Mouse (Mus musculus) stomach, embryonic 14.5 days (tissue): ENCODE results near the gene Ppp1r12b. TPM values are rescaled to one million over a fixed set of nuclear protein-coding genes. Genes with fewer than 3 reads are reported as not detected.

Experiments
- ATAC-seq: fragments of 200-750 bp; cut with Nextera tagmentation; 2 replicates; pipeline ENCODE4 v1.8.0; 2017; ENCODE audit warnings: low read depth, moderate TSS enrichment; ENCODE audit not compliant: insufficient number of reproducible peaks, insufficient read depth, low FRiP score
- H3K27ac ChIP-seq: fragments of 300-500 bp; sonication (generic); 2 replicates; pipeline ENCODE4 v1.5.1; 2014; ENCODE audit warnings: mild to moderate bottlenecking, low read length, moderate library complexity, mixed read lengths
- H3K27me3 ChIP-seq: fragments of 300-500 bp; sonication (generic); 2 replicates; pipeline ENCODE4 v1.6.1; 2014; ENCODE audit warnings: low read length, control low read depth, mixed read lengths; ENCODE audit not compliant: control insufficient read depth, insufficient read depth
- H3K36me3 ChIP-seq: fragments of 300-500 bp; sonication (generic); 2 replicates; pipeline ENCODE4 v1.6.1; 2014; ENCODE audit warnings: mild to moderate bottlenecking, control low read depth, low read length, moderate library complexity, mixed read lengths; ENCODE audit not compliant: control insufficient read depth, insufficient read depth
- H3K4me1 ChIP-seq: fragments of 300-500 bp; sonication (generic); 2 replicates; pipeline ENCODE4 v1.6.1; 2014; ENCODE audit warnings: low read length, control low read depth, mixed read lengths; ENCODE audit not compliant: control insufficient read depth, insufficient read depth
- H3K4me2 ChIP-seq: fragments of 300-500 bp; sonication (generic); replicated peaks from 2 replicates; pipeline ENCODE4 v1.6.1; 2014; ENCODE audit warnings: low read depth, low read length, control low read depth
- H3K4me3 ChIP-seq: fragments of 300-500 bp; sonication (generic); 2 replicates; pipeline ENCODE4 v1.5.1; 2014; ENCODE audit warnings: low read depth, low read length, control low read depth
- H3K9ac ChIP-seq: fragments of 300-500 bp; sonication (generic); replicated peaks from 2 replicates; pipeline ENCODE4 v1.6.1; 2014; ENCODE audit warnings: low read depth, mild to moderate bottlenecking, control low read depth, low read length, moderate library complexity, mixed read lengths
- H3K9me3 ChIP-seq: fragments of 300-500 bp; sonication (generic); 2 replicates; pipeline ENCODE4 v1.6.1; 2016; ENCODE audit warnings: low read depth, low read length, control low read depth; ENCODE audit not compliant: control insufficient read depth
- WGBS: fragments of 180-500 bp; shearing (Covaris S2); extraction: QIAGEN DNeasy Blood & Tissue Kit; methylation state at CpG from one replicate; pipeline ENCODE4 v1.1.7; 2014; 5-methylcytosine and 5-hydroxymethylcytosine counted together
- polyA plus RNA-seq: library from polyadenylated mRNA; unstranded; fragments of >200 nt; fragmentation: Nextera tagmentation; extraction: Ambion mirVana; gene quantifications from 2 replicates; pipeline ENCODE4 v1.2.1, GENCODE M21; 2014

The Ppp1r12b gene
- polyA plus RNA-seq, 1 experiment from 2014 or later, result 28.9 TPM

GRCm38 (mm10) chr1:134891916-134892315 is 63.8 kb downstream of the Ppp1r12b start:
- no peak overlapping the region for H3K9ac ChIP-seq
- no peaks in the 10 kb centered on the region for H3K9me3 ChIP-seq

DNA sequence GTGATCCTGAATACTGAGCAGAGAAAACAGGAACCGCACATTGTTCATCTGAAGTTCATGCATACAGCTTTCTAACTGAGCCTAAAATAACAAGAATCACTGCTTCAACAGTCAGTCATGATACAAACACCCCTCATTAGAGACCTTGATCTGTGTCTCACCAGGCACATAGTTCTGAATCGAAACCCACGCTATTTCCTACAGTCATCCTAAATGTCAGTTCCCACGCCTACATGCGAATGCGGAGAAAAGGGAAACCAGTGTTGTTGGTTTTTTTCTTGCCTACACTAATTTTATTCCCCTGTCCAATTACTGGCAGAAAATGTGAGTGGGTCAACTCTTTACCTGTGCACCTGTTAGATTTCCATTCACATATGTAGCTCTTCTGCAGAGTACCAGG is 66.1 kb downstream of the Ppp1r12b start:
- 96% methylated on average over 6 of the region's 6 CpGs for WGBS
- Histone ChIP-seq H3K36me3 (peaks cover 3% of the 10 kb centered on the region), H3K27me3 (no peaks in the 10 kb centered on the region), H3K9ac (no peak overlapping the region), H3K27ac (no peak overlapping the region), H3K4me3 (no peak overlapping the region), H3K4me2 (no peak overlapping the region), H3K9me3 (no peaks in the 10 kb centered on the region), H3K4me1 (no peaks in the 10 kb centered on the region)
- ATAC-seq, result no peak

More at GRCm38 (mm10) chr1:134891916-134892315, 63.8 kb downstream of the Ppp1r12b start:
- Histone ChIP-seq H3K4me2 (no peak overlapping the region), H3K27ac (no peak overlapping the region), H3K27me3 (no peaks in the 10 kb centered on the region), H3K4me3 (no peak overlapping the region), H3K4me1 (no peaks in the 10 kb centered on the region), H3K36me3 (0 out of 2 replicates have a peak, but pooled peaks cover 2% of the 10 kb centered on the region)
- ATAC-seq, result no peak
- 74% methylated on average over 5 of the region's 5 CpGs for WGBS

DNA sequence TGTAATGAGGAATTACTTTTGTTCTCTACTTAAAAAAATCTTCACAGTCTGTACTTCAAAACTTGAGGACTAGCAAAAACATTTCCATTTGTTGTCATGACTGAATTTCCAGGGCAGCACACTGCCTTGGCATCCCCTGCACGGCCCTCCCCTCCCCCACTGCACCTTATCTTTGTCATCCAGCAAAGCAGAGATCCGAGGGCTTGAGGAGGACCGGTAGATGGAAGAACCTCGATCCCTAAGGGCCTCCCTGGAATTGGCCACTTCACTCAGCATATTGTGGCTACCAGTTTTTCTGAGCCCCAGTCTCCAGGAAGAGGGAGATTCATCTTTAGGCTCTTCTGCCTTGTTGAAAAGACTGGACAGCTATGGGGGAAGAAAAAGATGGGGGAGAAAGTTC is 79.9 kb downstream of the Ppp1r12b start:
- no peaks in the 10 kb centered on the region for H3K9me3 ChIP-seq
- WGBS, result 22% methylated on average over 4 of the region's 4 CpGs
- no peak overlapping the region for H3K9ac ChIP-seq
- no peak overlapping the region for H3K27ac ChIP-seq
- H3K27me3 ChIP-seq, result no peaks in the 10 kb centered on the region
- peaks cover 5% of the 10 kb centered on the region; the same call in 1 of the 2 replicates for H3K36me3 ChIP-seq
- H3K4me3 ChIP-seq, result no peak overlapping the region
- H3K4me1 ChIP-seq, result no peaks in the 10 kb centered on the region
- no peak for ATAC-seq
- H3K4me2 ChIP-seq, result no peak overlapping the region

DNA sequence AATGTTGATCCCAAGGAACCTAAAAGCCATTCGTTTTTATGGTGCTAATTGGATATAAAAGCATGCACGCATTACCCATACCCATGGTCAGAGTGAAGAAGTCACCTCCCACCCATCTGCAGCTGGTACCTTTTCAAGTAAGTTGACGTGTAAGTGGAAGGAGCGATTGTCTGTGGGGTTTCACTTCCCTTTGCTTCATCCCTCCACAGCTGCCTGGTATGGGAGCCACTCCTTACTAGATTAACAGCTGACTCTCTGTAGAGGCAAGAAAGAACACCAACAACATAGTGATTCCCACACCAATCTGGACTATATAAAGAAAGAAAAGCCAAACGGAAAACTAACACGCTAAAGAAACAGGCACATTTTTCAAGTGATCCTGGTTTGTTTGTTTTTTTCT is 83.1 kb downstream of the Ppp1r12b start:
- Histone ChIP-seq H3K4me2 (no peak overlapping the region), H3K4me3 (no peak overlapping the region), H3K27ac (no peak overlapping the region), H3K36me3 (peaks cover 12% of the 10 kb centered on the region; the same call in 1 of the 2 replicates), H3K4me1 (no peaks in the 10 kb centered on the region), H3K9ac (no peak overlapping the region), H3K9me3 (no peaks in the 10 kb centered on the region), H3K27me3 (no peaks in the 10 kb centered on the region)
- no peak for ATAC-seq
- 75% methylated on average over 6 of the region's 6 CpGs for WGBS

- no peaks in the 10 kb centered on the region for H3K9me3 ChIP-seq
- 92% methylated on average over 2 of the region's 2 CpGs for WGBS
- no peak overlapping the region for H3K4me3 ChIP-seq
- H3K27ac ChIP-seq, result no peak overlapping the region
- no peak overlapping the region for H3K4me2 ChIP-seq
- no peak overlapping the region for H3K9ac ChIP-seq
- peaks cover 10% of the 10 kb centered on the region; the same call in 1 of the 2 replicates for H3K36me3 ChIP-seq
- ATAC-seq, result no peak
- H3K27me3 ChIP-seq, result no peaks in the 10 kb centered on the region
- H3K4me1 ChIP-seq, result no peaks in the 10 kb centered on the region
Observed at GRCm38 (mm10) chr1:134866426-134866825, 89.3 kb downstream of the Ppp1r12b start.

DNA sequence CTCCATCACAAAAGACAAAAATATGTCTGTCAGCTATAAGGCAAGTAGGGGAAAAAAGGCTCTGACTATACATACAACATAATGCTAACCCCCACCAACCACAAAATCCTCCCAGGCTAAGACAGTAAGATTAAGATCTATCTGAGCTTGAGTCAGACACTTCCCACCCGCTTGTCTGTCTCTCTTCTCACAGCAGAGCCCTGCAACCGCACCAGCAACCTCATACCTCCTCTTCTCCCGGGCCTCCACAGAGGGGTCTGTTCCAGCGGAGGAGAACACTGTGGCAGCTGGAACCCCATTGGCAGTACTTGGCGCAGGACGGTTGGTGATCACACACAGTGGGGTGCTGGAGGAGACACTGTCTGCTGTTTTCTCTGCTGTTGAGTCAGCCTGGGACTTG is 90.2 kb downstream of the Ppp1r12b start:
- H3K9me3 ChIP-seq, result no peaks in the 10 kb centered on the region
- H3K27ac ChIP-seq, result no peak overlapping the region
- 71% methylated on average over 6 of the region's 6 CpGs for WGBS
- H3K27me3 ChIP-seq, result no peaks in the 10 kb centered on the region
- H3K4me2 ChIP-seq, result no peak overlapping the region
- no peaks in the 10 kb centered on the region for H3K4me1 ChIP-seq
- peaks cover 10% of the 10 kb centered on the region; the same call in 1 of the 2 replicates for H3K36me3 ChIP-seq
- H3K9ac ChIP-seq, result no peak overlapping the region
- no peak overlapping the region for H3K4me3 ChIP-seq
- no peak for ATAC-seq

DNA sequence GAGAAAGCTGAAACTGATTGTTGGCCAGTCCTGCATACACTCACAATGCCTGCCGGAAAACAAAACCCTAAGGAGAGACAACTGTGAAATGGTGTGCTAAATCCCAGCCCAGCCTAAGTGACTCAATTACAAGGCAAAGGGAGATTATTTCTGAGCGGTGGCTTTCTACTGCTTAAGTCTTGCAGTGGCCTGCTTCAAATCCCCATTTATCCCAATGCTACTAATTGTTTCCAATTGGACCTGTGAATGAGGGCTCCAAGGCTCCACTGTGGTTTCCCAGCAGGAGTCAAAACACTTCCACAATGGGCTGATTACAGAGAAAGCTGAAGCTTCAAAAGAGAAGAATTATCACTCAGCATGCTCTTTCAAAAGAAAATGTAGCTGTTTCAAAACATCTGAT is 95.2 kb downstream of the Ppp1r12b start:
- Histone ChIP-seq H3K27me3 (no peaks in the 10 kb centered on the region), H3K36me3 (no peaks in the 10 kb centered on the region; the same call in 1 of the 2 replicates), H3K4me2 (no peak overlapping the region), H3K4me3 (no peak overlapping the region), H3K4me1 (0 out of 2 replicates have a peak, but pooled peaks cover 4% of the 10 kb centered on the region), H3K9ac (no peak overlapping the region), H3K27ac (no peak overlapping the region), H3K9me3 (no peaks in the 10 kb centered on the region)
- 59% methylated on average over 2 of the region's 2 CpGs for WGBS
- no peak for ATAC-seq

DNA sequence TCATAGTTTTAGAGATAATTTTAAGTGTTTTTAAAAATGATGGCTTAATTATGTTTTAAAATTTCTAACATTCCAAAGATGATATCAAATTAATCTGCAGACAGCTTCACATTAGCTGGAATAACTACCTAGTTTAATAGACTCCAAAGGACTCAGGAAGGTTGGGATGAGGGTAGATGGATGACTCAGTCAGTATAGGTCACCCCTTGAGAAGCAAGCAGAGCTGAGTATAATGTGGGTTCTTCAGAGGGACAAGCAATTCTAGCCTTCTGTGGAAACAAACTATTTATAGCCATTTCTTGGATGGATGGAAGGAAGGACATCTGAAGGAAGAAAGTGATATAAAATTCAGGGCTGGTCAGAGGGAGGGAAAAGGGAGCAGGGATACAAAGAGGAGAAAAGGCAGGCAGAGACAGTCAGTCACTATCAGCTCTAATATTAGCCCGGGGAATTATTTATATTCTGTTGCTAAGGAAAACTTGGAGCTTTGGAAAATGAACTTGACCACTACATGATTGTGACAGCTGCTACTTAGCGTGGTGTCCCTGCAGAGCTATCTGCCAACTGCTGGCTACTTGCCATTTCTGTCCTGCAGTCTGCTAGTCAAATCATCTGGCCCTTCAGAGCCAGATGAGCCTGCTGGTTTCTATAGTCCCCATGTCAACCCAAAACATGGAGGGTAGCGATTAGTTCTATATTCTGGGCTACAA is 97.2 kb downstream of the Ppp1r12b start:
- 64% methylated on average over 3 of the region's 3 CpGs for WGBS
- H3K4me2 ChIP-seq, result no peak overlapping the region
- no peaks in the 10 kb centered on the region for H3K27me3 ChIP-seq
- ATAC-seq, result no peak
- no peaks in the 10 kb centered on the region; the same call in 1 of the 2 replicates for H3K36me3 ChIP-seq
- H3K27ac ChIP-seq, result no peak overlapping the region
- H3K9ac ChIP-seq, result no peak overlapping the region
- no peak overlapping the region for H3K4me3 ChIP-seq
- no peaks in the 10 kb centered on the region for H3K9me3 ChIP-seq
- 0 out of 2 replicates have a peak, but pooled peaks cover 4% of the 10 kb centered on the region for H3K4me1 ChIP-seq
